Mouse (Mus musculus) liver, embryonic 16.5 days (tissue): Measurements from ENCODE around the gene Selenos. TPM values are rescaled to one million over a fixed set of nuclear protein-coding genes. Genes with fewer than 3 reads are reported as not detected.
A peak's percentile ranks its signal among the peaks of the same experiment; 100 is the strongest.

Experiments
- ATAC-seq: fragments of 200-750 bp; cut with Nextera tagmentation; 2 replicates; pipeline ENCODE4 v1.8.0; 2017; ENCODE audit warnings: low read depth, mild to moderate bottlenecking, moderate number of reproducible peaks, moderate library complexity
- H3K27ac ChIP-seq: fragments of 300-500 bp; sonication (generic); 2 replicates; pipeline ENCODE4 v1.5.1; 2014; ENCODE audit warnings: mild to moderate bottlenecking, low read length
- H3K27me3 ChIP-seq: fragments of 300-500 bp; sonication (generic); 2 replicates; pipeline ENCODE4 v1.6.1; 2014; ENCODE audit warnings: low read depth, low read length, mixed read lengths; ENCODE audit not compliant: control insufficient read depth, insufficient read depth
- H3K36me3 ChIP-seq: fragments of 300-500 bp; sonication (generic); 2 replicates; pipeline ENCODE4 v1.6.1; 2014; ENCODE audit warnings: mild to moderate bottlenecking; ENCODE audit not compliant: control insufficient read depth, insufficient read depth
- H3K4me1 ChIP-seq: fragments of 300-500 bp; sonication (generic); 2 replicates; pipeline ENCODE4 v1.6.1; 2014; ENCODE audit warnings: low read depth, low read length, mixed read lengths; ENCODE audit not compliant: control insufficient read depth
- H3K4me2 ChIP-seq: fragments of 300-500 bp; sonication (generic); 2 replicates; pipeline ENCODE4 v1.6.1; 2014; ENCODE audit warnings: low read depth, low read length, mixed read lengths
- H3K4me3 ChIP-seq: fragments of 300-500 bp; sonication (generic); 2 replicates; pipeline ENCODE4 v1.5.1; 2014; ENCODE audit warnings: low read depth, mild to moderate bottlenecking, low read length
- H3K9ac ChIP-seq: fragments of 300-500 bp; sonication (generic); 2 replicates; pipeline ENCODE4 v1.6.1; 2014; ENCODE audit warnings: low read depth, low read length
- H3K9me3 ChIP-seq: fragments of 300-500 bp; sonication (generic); replicated peaks from 2 replicates; pipeline ENCODE4 v1.6.1; 2016; ENCODE audit warnings: low read length; ENCODE audit not compliant: control insufficient read depth
- WGBS: fragments of 180-500 bp; shearing (Covaris S2); extraction: QIAGEN DNeasy Blood & Tissue Kit; methylation state at CpG from one replicate; pipeline ENCODE4 v1.1.7; 2014; ENCODE audit not compliant: insufficient replicate concordance; 5-methylcytosine and 5-hydroxymethylcytosine counted together
- polyA plus RNA-seq: library from polyadenylated mRNA; unstranded; fragments of >200 nt; fragmentation: Nextera tagmentation; extraction: Ambion mirVana; gene quantifications from 2 replicates; pipeline ENCODE4 v1.2.1, GENCODE M21; 2015

The Selenos gene
- 68.0 and 70.3 TPM in 2 replicates for polyA plus RNA-seq

DNA sequence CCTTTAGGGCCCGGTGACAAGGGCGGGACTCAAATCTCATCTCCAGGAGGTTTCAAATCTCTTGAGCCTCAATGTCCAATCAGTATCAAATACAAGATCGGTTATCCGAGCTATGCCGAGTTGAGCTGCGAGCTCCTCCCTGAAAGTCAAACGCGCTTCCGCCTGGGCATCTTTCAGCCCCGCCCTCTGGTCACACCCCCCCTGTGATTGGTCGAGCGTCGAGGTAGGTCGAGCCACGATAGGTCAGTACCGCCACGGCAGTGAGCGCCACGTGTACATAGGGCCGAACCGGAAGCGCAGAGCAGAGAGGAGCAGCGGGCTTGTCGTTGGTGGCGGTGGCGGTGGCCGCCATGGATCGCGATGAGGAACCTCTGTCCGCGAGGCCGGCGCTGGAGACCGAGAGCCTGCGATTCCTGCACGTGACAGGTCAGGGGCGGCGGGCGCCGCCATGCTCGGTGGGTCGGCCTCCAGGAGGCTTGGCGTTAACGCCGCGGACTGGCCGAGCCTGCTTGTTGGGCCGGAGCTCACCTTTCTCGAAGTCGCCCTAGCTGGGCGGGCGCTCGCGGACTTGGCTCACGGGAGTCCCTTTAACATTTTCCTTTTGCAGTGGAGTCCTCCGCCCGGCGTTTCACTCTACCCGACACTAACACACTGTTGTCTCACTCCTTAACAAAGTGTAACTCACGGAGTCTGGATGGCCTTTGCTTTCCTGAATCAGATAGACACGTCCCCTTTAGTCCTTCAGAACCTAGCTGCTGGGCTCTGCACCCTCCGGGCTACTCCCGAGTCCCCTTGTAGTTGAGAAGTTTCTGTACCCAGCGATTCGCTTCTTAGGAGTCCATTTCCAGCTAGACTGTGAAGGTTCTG is at the start of gene Selenos:
Selenos (plus strand) TSS at position 286 of the 867 bp plus-strand sequence.
- peak; percentile 100 for ATAC-seq
- Histone ChIP-seq H3K27ac (peak within 1 kb of the TSS; percentile 76), H3K9me3 (no peaks in the 10 kb centered on the region), H3K4me2 (peak within 1 kb of the TSS; percentile 93), H3K9ac (peak within 1 kb of the TSS; percentile 78), H3K4me3 (peak within 1 kb of the TSS; percentile 85), H3K4me1 (peaks cover 19% of the 10 kb centered on the region), H3K36me3 (peaks cover 19% of the 10 kb centered on the region), H3K27me3 (no peaks in the 10 kb centered on the region)
- under 1% methylated on average over 65 of the region's 65 CpGs for WGBS

DNA sequence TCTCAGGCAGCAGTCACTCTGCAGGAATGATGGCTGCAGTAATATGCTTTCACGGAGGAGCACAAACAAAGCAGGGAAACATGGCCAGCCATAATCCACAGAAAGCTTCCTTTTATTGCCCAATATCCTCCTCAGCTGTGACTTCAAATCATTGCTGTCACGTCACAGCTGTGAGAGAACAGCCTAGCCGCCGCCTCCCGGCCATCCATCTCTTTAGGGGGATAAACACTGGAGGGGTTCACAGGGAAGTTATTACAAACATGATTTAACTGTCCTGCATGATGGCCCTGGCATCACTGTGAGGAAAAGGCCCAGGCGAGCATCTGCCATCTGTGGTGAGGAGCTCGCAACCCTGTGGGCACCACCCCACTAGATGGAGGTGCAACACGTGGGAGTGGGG is 42.6 kb upstream of the Selenos start:
- no peak for ATAC-seq
- 47% methylated on average over 8 of the region's 8 CpGs for WGBS
- H3K27me3 ChIP-seq: no peaks in the 10 kb centered on the region
- no peak overlapping the region for H3K4me3 ChIP-seq
- no peaks in the 10 kb centered on the region for H3K36me3 ChIP-seq
- no peak overlapping the region for H3K4me2 ChIP-seq
- no peaks in the 10 kb centered on the region for H3K9me3 ChIP-seq
- H3K27ac ChIP-seq: no peak overlapping the region
- no peak overlapping the region for H3K9ac ChIP-seq
- no peaks in the 10 kb centered on the region for H3K4me1 ChIP-seq

DNA sequence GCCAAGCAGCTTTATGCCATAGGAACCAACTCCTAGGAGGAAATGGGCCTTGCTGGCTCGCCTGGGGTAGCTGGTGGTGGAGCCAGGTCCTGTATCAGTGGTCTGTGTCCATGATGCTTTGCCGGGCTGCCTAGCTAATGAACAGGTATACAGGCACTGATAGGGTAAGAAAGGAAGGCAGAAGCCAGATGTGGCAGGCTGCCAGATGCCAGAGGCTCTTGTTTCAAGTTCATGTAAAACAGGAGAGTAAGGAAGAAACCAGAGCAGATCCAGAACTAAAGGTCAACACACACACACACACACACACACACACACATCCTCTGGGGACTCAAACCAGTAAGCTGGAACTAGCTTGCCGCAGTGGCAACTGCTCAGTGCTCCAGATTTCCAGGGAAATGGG is 41.2 kb upstream of the Selenos start:
- Histone ChIP-seq H3K27ac (no peak overlapping the region), H3K36me3 (no peaks in the 10 kb centered on the region), H3K9ac (no peak overlapping the region), H3K4me2 (no peak overlapping the region), H3K9me3 (no peaks in the 10 kb centered on the region), H3K4me1 (no peaks in the 10 kb centered on the region), H3K4me3 (no peak overlapping the region), H3K27me3 (no peaks in the 10 kb centered on the region)
- WGBS: 62% methylated on average over 3 of the region's 3 CpGs
- no peak for ATAC-seq

- 63% methylated on average over 11 of the region's 11 CpGs for WGBS
- H3K9me3 ChIP-seq: no peaks in the 10 kb centered on the region
- H3K4me3 ChIP-seq: no peak overlapping the region
- no peak for ATAC-seq
- no peak overlapping the region for H3K9ac ChIP-seq
- H3K4me2 ChIP-seq: no peak overlapping the region
- H3K4me1 ChIP-seq: no peaks in the 10 kb centered on the region
- no peak overlapping the region for H3K27ac ChIP-seq
- H3K27me3 ChIP-seq: no peaks in the 10 kb centered on the region
- H3K36me3 ChIP-seq: no peaks in the 10 kb centered on the region
Measured at GRCm38 (mm10) chr7:66038730-66039129, 40.7 kb upstream of the Selenos start.

DNA sequence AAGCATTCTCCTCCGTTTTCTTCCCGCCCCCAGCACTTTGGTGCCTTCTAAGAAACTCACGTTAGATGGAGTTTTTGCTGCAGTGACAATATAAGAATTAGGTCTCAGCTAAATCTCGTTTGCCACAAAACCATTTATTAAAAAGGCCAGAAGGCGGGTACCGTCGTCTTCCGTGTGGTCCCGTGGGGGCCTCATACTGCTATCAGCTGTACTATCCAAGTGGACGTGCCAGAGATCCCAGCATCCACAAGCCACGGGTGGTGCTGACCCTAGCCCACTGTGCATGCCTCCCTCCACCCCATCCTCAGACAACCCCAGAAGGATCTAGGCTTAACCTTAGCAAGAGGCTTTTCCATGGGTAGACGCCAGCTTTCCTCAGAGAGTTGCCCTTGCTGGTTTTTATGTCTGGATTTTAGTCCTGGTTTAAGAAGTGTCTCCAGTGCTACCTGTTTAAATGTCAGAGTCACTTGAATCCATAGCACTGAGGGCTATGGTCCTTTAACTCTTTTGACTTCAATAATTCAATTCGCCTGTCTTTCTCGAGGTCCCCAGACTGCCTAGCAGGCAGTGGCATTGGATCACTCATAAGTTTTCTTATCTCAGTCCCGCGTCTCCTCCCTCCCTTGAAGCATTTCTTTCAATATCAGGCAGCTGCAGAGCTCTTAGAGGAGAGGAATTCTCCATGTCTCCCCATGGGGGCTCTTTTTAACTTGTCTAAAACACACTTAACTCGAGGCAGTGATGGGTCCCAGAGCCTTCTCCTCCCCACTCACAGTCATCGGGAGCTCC is 39.2 kb upstream of the Selenos start:
- WGBS: 60% methylated on average over 18 of the region's 18 CpGs
- no peak overlapping the region for H3K4me2 ChIP-seq
- ATAC-seq: no peak
- H3K9me3 ChIP-seq: no peaks in the 10 kb centered on the region
- H3K4me1 ChIP-seq: no peaks in the 10 kb centered on the region
- no peaks in the 10 kb centered on the region for H3K36me3 ChIP-seq
- no peak overlapping the region for H3K9ac ChIP-seq
- H3K27me3 ChIP-seq: no peaks in the 10 kb centered on the region
- H3K4me3 ChIP-seq: no peak overlapping the region
- H3K27ac ChIP-seq: no peak overlapping the region

DNA sequence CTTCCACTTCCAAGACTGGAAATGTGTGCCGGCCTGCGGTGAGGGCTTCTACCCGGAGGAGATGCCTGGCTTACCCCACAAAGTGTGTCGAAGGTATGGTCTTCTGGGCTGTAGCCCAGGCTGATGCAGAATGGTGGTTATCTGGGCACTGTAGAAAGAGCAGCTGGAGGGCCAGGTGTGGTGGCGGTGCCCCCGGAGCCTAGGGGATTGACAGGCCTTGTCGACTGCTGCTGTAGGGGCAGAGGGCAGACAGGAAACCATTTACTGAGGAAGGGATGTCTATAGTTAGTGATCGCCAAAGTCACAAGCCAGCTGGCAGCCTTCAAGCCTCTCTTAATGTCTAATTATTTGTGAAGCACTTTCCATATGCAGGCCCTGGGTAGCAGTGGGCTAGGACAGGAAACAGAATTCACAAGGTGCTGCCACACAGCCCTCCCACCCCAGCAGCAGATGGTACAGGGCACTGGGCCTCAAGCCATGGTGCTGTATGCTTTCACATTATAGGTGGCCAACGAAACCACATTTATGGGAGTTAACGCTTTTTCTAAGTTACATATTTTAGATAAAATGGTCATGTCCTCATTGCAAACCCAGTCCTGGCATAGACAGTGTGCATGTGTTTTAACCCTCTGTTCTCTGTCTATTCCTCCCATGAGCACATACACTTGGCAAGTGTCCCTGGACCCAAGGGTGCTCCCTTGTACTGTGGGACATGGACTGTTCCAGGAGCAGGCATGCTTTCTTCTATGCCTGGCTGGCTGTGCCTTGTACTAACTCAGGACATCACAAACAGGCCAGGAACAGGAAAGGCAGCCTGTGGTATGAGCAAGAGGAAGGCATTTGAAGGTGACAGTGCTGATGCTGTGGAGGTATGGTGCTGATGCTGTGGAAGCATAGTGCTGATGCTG is 35.6 kb upstream of the Selenos start, which contains the start of gene Gm45213:
Gm45213 (plus strand) TSS at position 51 of the 908 bp plus-strand sequence.
- Histone ChIP-seq H3K4me3 (no peak within 1 kb of the TSS), H3K9ac (no peak within 1 kb of the TSS), H3K27me3 (no peaks in the 10 kb centered on the region), H3K4me2 (no peak within 1 kb of the TSS), H3K27ac (no peak within 1 kb of the TSS), H3K4me1 (no peaks in the 10 kb centered on the region; the same call in 1 of the 2 replicates), H3K9me3 (no peaks in the 10 kb centered on the region), H3K36me3 (no peaks in the 10 kb centered on the region)
- WGBS: 61% methylated on average over 10 of the region's 10 CpGs
- no peak for ATAC-seq

- 58% methylated on average over 9 of the region's 9 CpGs for WGBS
- Histone ChIP-seq H3K27me3 (no peaks in the 10 kb centered on the region), H3K9ac (no peak overlapping the region), H3K36me3 (no peaks in the 10 kb centered on the region), H3K4me2 (no peak overlapping the region), H3K4me1 (no peaks in the 10 kb centered on the region; the same call in 1 of the 2 replicates), H3K9me3 (no peaks in the 10 kb centered on the region), H3K4me3 (no peak overlapping the region), H3K27ac (no peak overlapping the region)
- ATAC-seq: no peak
Measured at GRCm38 (mm10) chr7:66044617-66045016, 34.8 kb upstream of the Selenos start.
